Mouse (Mus musculus) E14TG2a.4 (cell line): ENCODE data around the gene Zfand3.

Source experiments
- CTCF ChIP-seq: conservative IDR thresholded peaks from 2 replicates; pipeline ENCODE4 v1.5.1; 2014; ENCODE audit warnings: low read length
- NANOG ChIP-seq: IDR thresholded peaks from 2 replicates; pipeline ENCODE4 v1.6.1; 2014; ENCODE audit warnings: borderline replicate concordance, low read length, mixed read lengths

GRCm38 (mm10) chr17:30063849-30064248, 59.3 kb downstream of the Zfand3 start:
- TF ChIP-seq CTCF (no peak), NANOG (no peak)
